Mouse (Mus musculus) spleen, postnatal 36 days (tissue): ENCODE measurements around the gene Lix1.

ENCODE experiments used
- DNase-seq, 2 experiments: peaks; one replicate each; pipeline ENCODE4 v3.0.0; 2022; ENCODE audit warnings: low spot score in 2 of 2, mixed read lengths in 1 of 2

Lix1 gene

DNA sequence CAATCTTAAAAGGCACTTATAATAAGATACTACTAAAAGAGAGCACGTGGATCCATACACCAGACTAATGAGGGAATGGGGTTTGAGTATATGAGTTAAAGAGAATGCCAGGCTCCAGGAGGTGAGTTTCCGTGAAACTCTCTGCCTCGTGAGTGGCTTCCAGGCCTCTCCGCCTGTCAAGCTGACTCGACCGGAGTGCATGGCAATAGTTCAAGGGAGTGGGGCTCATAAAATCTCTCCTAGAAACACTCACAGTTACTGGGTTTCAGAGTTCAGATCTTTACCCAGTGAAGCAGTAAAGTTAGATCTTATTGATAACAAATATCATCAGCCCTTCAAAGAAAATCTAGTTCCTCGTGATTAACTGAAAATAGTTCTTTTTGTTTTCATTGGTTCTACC is 94.3 kb downstream of the Lix1 start:
- no peak for DNase-seq

DNA sequence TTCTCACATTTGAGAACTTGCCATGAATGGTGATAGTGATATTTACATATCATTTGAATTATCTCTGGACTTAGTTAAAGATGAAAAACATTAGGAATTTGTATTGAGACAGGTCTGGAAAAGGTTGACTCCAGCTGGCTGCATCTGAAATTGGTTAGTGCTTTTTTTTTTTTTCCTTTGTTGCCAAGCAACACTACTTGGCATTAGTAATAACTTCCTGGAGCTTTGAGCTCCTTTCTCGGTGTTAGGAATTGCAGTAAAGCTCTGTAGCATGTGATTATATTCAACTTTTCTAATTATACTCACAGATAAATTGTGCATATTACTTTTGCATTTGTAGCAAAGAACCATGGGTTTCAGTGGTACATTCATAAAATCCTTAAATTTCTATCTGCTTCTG is 96.4 kb downstream of the Lix1 start:
- no peak for DNase-seq

DNA sequence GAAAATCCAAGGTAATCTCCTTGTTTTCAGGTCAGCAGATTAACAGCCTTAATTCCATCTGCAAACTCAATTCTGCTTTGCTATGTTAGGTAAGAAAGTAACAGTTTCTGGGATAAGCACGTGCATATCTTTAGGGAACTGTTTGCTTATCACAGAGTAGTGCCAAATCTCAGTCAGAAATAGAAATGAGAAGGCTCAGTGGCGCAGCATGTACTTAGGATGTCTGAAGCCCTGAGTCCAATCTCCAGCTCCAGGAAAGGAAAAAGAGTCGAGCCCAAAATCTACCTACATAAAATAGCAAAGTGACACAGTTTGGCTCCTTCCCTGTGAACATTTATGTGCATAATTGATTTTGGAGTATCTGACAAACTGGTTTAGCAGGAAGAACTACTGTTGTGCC is 96.8 kb downstream of the Lix1 start:
- DNase-seq: no peak

DNA sequence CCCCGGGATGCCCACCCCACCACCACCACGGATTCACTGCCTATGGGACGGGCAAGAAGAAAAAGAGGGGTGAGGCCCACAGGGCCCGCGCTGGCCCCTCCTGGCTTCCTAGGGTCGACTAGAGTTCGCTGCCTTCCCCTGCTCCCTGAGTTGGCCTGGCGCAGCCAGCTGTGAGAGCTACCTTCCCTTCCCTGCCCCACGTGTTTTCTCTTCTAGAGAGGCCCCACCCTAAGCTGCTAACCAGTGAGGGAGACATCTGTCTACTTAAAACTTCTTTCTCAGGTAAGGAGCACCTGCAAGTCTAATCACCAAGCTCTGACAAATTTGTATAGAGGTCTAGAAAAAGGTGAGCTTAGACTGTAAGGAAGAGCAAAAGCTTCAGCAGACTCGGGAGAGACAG is 104.2 kb downstream of the Lix1 start:
- DNase-seq: no peak
